Comparison of ENCODE assay signal across 19 mouse cellular contexts in genomic region chr10:121421657-121422290, GRCm38 (mm10). TPM values are rescaled to one million over a fixed set of nuclear protein-coding genes. Genes with fewer than 3 reads are reported as not detected.
DNase-seq lines count a peak whose midpoint lies in the region; ATAC-seq and TF ChIP-seq lines count a peak whose summit lies in the region.
"Had no signal": no experiment of that assay in that cellular context is flagged by ENCODE, and none has a peak within 500 bp of the region (broad histone marks: within the 10 kb centered on the region; RNA-seq: fewer than 3 reads in every experiment).

No protein-coding gene starts in this region.

- no peak overlapping the region for H3K4me2 ChIP-seq in heart, embryonic 12.5 days
- 0 out of 2 replicates have a peak overlapping the region, but pooled peaks have one; percentile 4 for H3K4me2 ChIP-seq in heart, postnatal 0 days (ENCODE audit: low read depth, low read length)
- no peak overlapping the region for H3K4me2 ChIP-seq in hindbrain, embryonic 12.5 days (replicated peaks)
- H3K4me2 ChIP-seq: embryonic facial prominence, embryonic 12.5 days; forebrain, embryonic 13.5 days; hindbrain, embryonic 13.5 days had no signal

- H3K27me3 ChIP-seq in heart, embryonic 12.5 days (replicated peaks), result no peaks in the 10 kb centered on the region
- H3K27me3 ChIP-seq in heart, postnatal 0 days (ENCODE audit: control insufficient read depth, insufficient read depth, low read length), result no peaks in the 10 kb centered on the region
- H3K27me3 ChIP-seq in hindbrain, embryonic 12.5 days, result no peaks in the 10 kb centered on the region
- H3K27me3 ChIP-seq: embryonic facial prominence, embryonic 12.5 days had no signal

- peak overlapping the region; percentile 30 for H3K4me3 ChIP-seq in gastrocnemius, adult 2 months
- no peak overlapping the region for H3K4me3 ChIP-seq in heart, embryonic 12.5 days
- no peak overlapping the region for H3K4me3 ChIP-seq in heart, postnatal 0 days (ENCODE audit: low read depth, low read length)
- no peak overlapping the region for H3K4me3 ChIP-seq in brown adipose tissue, adult 24 weeks (ENCODE audit: insufficient read depth, low read depth, low read length)
- H3K4me3 ChIP-seq in hindbrain, embryonic 12.5 days, result no peak overlapping the region
- H3K4me3 ChIP-seq: embryonic facial prominence, embryonic 12.5 days; forebrain, embryonic 13.5 days; hindbrain, embryonic 13.5 days had no signal

- H3K4me1 ChIP-seq in heart, embryonic 12.5 days (replicated peaks), result peaks cover 85% of the 10 kb centered on the region
- H3K4me1 ChIP-seq in heart, postnatal 0 days (ENCODE audit: control insufficient read depth, insufficient read depth), result peaks cover 68% of the 10 kb centered on the region
- H3K4me1 ChIP-seq in brown adipose tissue, adult 24 weeks (ENCODE audit: control insufficient read depth, insufficient read depth, insufficient read length, low read length), result peaks cover 69% of the 10 kb centered on the region
- peaks cover 43% of the 10 kb centered on the region for H3K4me1 ChIP-seq in hindbrain, embryonic 12.5 days

- no peak for ATAC-seq in heart, embryonic 12.5 days (ENCODE audit: insufficient number of reproducible peaks, low FRiP score)
- no peak for ATAC-seq in heart, postnatal 0 days (ENCODE audit: insufficient read depth, low read depth)
- no peak for ATAC-seq in hindbrain, embryonic 12.5 days (ENCODE audit: low FRiP score)
- ATAC-seq: forebrain, embryonic 13.5 days; forebrain, postnatal 0 days; hindbrain, postnatal 0 days had no signal

- TF ChIP-seq CTCF in gastrocnemius, adult 2 months (IDR thresholded peaks at IDR 0.05), result no peak
- no peak for TF ChIP-seq CTCF in heart, postnatal 0 days (IDR thresholded peaks at IDR 0.05; ENCODE audit: low read depth)

- WGBS in heart, embryonic 12.5 days, result 83% methylated on average over 11 of the region's 11 CpGs
- 70% methylated on average over 11 of the region's 11 CpGs for WGBS in heart, postnatal 0 days
- 92% methylated on average over 11 of the region's 11 CpGs for WGBS in hindbrain, embryonic 12.5 days

- H3K27ac ChIP-seq in gastrocnemius, adult 2 months, result peak overlapping the region; percentile 82
- 0 out of 2 replicates have a peak overlapping the region, but pooled peaks have one; percentile 68 for H3K27ac ChIP-seq in heart, embryonic 12.5 days (ENCODE audit: poor library complexity, severe bottlenecking)
- 0 out of 2 replicates have a peak overlapping the region, but pooled peaks have one; percentile 44 for H3K27ac ChIP-seq in heart, postnatal 0 days (ENCODE audit: low read depth)
- peak overlapping the region; percentile 86 for H3K27ac ChIP-seq in brown adipose tissue, adult 24 weeks (replicated peaks; ENCODE audit: low read depth, low read length)
- no peak overlapping the region for H3K27ac ChIP-seq in hindbrain, embryonic 12.5 days
- H3K27ac ChIP-seq: embryonic facial prominence, embryonic 12.5 days; forebrain, embryonic 13.5 days; hindbrain, embryonic 13.5 days had no signal

- H3K36me3 ChIP-seq in heart, embryonic 12.5 days, result peaks cover 3% of the 10 kb centered on the region; the same call in 1 of the 2 replicates
- peaks cover 3% of the 10 kb centered on the region; the same call in 1 of the 2 replicates for H3K36me3 ChIP-seq in heart, postnatal 0 days (replicated peaks; ENCODE audit: control insufficient read depth, insufficient read depth, low read length)
- no peaks in the 10 kb centered on the region for H3K36me3 ChIP-seq in hindbrain, embryonic 12.5 days
- H3K36me3 ChIP-seq: embryonic facial prominence, embryonic 12.5 days; hindbrain, embryonic 13.5 days had no signal

- intact Hi-C loops in gastrocnemius, adult 2 months (cut with DNase I), result no loop called here
- intact Hi-C loops in heart, postnatal 14 days (cut with DNase I), result no loop called here

- no peak overlapping the region for H3K9ac ChIP-seq in heart, embryonic 12.5 days
- H3K9ac ChIP-seq in heart, postnatal 0 days (replicated peaks; ENCODE audit: low read depth, low read length), result no peak overlapping the region
- no peak overlapping the region for H3K9ac ChIP-seq in hindbrain, embryonic 12.5 days
- H3K9ac ChIP-seq: embryonic facial prominence, embryonic 12.5 days; forebrain, embryonic 13.5 days; forebrain, postnatal 0 days; hindbrain, embryonic 13.5 days had no signal

- DNase-seq in gastrocnemius, adult 2 months, result peak; percentile 13
- no peak for DNase-seq in gastrocnemius, adult 18-20 months (ENCODE audit: low spot score)
- no peak for DNase-seq in heart, adult 18-20 months
- DNase-seq in heart, postnatal 0 days (ENCODE audit: low spot score), result no peak
- DNase-seq in heart, postnatal 14 days, result no peak
- DNase-seq: adrenal gland, postnatal 10 days; cerebellum, adult 11-12 months; cerebellum, adult 9-10 months; cerebellum, postnatal 25 days; forebrain, postnatal 0 days; gastrocnemius, postnatal 10 days; kidney, adult 18-20 months had no signal

- H3K9me3 ChIP-seq in heart, embryonic 12.5 days (replicated peaks), result no peaks in the 10 kb centered on the region
- no peaks in the 10 kb centered on the region for H3K9me3 ChIP-seq in heart, postnatal 0 days (replicated peaks; ENCODE audit: control insufficient read depth, low read length)
- no peaks in the 10 kb centered on the region for H3K9me3 ChIP-seq in hindbrain, embryonic 12.5 days (replicated peaks)
- H3K9me3 ChIP-seq: embryonic facial prominence, embryonic 12.5 days; forebrain, embryonic 13.5 days; hindbrain, embryonic 13.5 days had no signal

- no peak for TF ChIP-seq EP300 in heart, postnatal 0 days (IDR thresholded peaks at IDR 0.05; ENCODE audit: low read depth)

RNA-seq across cellular contexts. Expression of gene Rassf3, which starts 54.4 kb away (rescaled TPM):
- total RNA-seq in gastrocnemius, adult 2 months (2021), result 10 to 100 TPM; 29.2 to 47.3 TPM
- 10 to 100 TPM; 34.7 to 47.5 TPM for total RNA-seq in gastrocnemius, adult 18-20 months (2021)
- 27.0 and 28.1 TPM in 2 replicates for polyA plus RNA-seq in heart, embryonic 12.5 days (2016; fragmentation: Nextera tagmentation; extraction: Ambion mirVana)
- total RNA-seq in heart, adult 18-20 months (2021), result 100 to 1,000 TPM; 131 to 138 TPM
- total RNA-seq in heart, postnatal 0 days (2014; rRNA removed; ENCODE audit: low replicate concordance), result 27.9 and 32.3 TPM in 2 replicates
- polyA plus RNA-seq in heart, postnatal 0 days (2015; fragmentation: Nextera tagmentation; extraction: Ambion mirVana), result 22.0 and 23.4 TPM in 2 replicates
- total RNA-seq in heart, postnatal 14 days (2021), result 100 to 1,000 TPM; 120 to 125 TPM
- polyA plus RNA-seq in brown adipose tissue, adult 24 weeks (2012; ENCODE audit: insufficient read depth, insufficient read length, missing spikeins), result 17.3 and 25.1 TPM in 2 replicates
- polyA plus RNA-seq in hindbrain, embryonic 12.5 days (2016; fragmentation: Nextera tagmentation; extraction: Ambion mirVana), result 12.7 and 13.4 TPM in 2 replicates

RNA-seq across cellular contexts. Expression of gene Gns, which starts 56.9 kb away (rescaled TPM):
- total RNA-seq in gastrocnemius, adult 2 months (2021), result 10 to 100 TPM; 27.3 to 34.0 TPM
- total RNA-seq in gastrocnemius, adult 18-20 months (2021), result 10 to 100 TPM; 26.8 to 29.2 TPM
- 40.2 and 40.3 TPM in 2 replicates for polyA plus RNA-seq in heart, embryonic 12.5 days (2016; fragmentation: Nextera tagmentation; extraction: Ambion mirVana)
- total RNA-seq in heart, adult 18-20 months (2021), result 10 to 100 TPM; 89.4 to 92.1 TPM
- 50.4 and 57.5 TPM in 2 replicates for total RNA-seq in heart, postnatal 0 days (2014; rRNA removed; ENCODE audit: low replicate concordance)
- 25.2 and 26.1 TPM in 2 replicates for polyA plus RNA-seq in heart, postnatal 0 days (2015; fragmentation: Nextera tagmentation; extraction: Ambion mirVana)
- total RNA-seq in heart, postnatal 14 days (2021), result 10 to 100 TPM; 64.2 to 74.3 TPM
- 66.8 and 68.6 TPM in 2 replicates for polyA plus RNA-seq in brown adipose tissue, adult 24 weeks (2012; ENCODE audit: insufficient read depth, insufficient read length, missing spikeins)
- polyA plus RNA-seq in hindbrain, embryonic 12.5 days (2016; fragmentation: Nextera tagmentation; extraction: Ambion mirVana), result 50.8 and 54.1 TPM in 2 replicates
